Mouse (Mus musculus): ENCODE results near the gene Spaar.
A peak's percentile ranks its signal among the peaks of the same experiment; 100 is the strongest.
"Not testable (repeated sequence)": the region's sequence is repeated elsewhere in the genome, so short reads cannot be mapped to it uniquely, and the experiment has no call there.

The Spaar gene

GRCm38 (mm10) chr4:43728576-43728954 lies 1.3 kb upstream of the Spaar start:
- DNase-seq (ENCODE audit: low spot score in 2 of 2) = no peak

- no peak for DNase-seq (ENCODE audit: low spot score in 2 of 2)
These were observed 708 bp upstream of the Spaar start for GRCm38 (mm10) chr4:43729126-43729525.

DNA sequence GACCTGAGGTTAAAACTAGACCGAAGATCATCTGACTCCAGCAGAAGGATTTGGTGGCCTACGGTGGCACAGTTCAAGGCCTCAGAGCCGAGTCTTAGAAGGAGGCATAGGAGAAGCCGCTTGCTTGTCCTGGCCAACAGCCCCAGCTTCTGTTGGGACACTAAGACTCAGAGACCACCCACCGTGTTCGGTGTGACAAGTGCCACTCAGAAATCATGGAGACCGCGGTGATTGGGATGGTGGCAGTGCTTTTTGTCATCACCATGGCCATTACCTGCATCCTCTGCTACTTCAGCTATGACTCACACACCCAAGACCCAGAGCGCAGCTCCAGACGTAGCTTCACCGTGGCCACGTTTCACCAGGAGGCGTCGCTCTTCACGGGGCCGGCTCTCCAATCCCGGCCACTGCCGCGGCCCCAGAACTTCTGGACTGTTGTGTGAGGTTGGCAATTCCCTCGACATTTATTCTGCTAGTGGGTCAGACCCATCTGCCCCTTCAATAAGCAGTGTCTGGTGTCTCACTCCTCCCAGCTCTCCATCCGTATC lies 990 bp downstream of the Spaar start:
- DNase-seq (ENCODE audit: low spot score in 2 of 2) = no peak

DNA sequence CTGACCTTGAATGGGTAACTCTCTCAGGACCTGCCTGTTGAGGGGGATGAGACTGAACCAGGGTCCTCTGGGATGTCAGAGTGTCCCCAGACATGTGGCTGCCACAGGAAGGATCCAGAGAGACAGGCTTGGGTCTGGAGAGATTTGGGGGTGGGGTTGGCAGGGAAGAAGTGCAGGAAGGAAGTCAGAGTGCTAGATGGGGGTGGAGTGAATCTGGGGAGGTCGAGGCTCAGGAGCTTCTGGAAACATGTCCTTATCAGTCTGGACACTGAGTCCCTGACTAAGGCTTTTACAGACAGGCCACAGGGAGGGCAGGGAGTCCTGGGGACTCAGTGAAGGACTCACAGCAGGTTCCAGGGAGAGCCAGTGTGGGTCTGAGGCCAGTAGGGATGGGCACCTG lies 2.3 kb downstream of the Spaar start:
- DNase-seq (ENCODE audit: low spot score in 2 of 2) = no peak

DNA sequence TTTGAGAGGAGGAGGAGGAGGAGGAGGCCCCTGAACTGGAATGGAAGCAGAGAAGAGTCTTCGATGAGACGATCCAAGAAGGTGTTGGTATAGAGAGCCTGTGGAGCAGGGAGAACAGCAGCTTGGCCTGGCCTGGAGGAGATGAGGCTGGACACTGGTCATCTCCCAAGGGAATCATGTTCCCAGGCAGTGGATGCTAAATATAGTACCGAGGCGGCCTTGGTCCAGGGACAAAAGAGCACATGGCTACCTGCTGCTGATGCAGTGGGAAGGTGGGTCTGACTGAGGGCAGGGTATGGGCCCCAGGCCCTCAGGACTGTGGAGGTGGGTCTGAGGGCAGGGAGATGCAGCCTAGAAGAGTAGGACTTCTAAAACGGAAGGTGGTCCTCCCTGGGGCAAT lies 3.4 kb downstream of the Spaar start:
- no peak for DNase-seq (ENCODE audit: low spot score in 2 of 2)

DNA sequence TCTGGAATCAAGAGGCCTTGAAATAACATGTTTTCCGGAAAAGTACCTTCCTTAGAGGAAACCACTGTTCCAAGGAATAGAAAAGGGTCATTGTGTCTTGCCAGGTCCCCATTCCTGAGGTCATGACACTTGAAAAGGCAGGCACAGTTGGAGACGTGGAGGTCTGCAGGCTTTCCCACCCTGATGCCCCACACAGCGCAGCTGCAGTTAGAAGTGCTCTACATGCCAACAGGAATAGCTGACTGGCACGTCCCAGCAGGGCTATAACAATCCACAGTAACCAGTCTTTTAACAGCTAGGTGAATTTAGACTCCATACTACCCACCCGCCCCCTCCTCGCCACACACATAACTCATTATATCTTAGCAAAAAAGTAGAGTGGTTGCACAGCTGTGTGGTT lies 7.3 kb downstream of the Spaar start:
- DNase-seq (ENCODE audit: low spot score in 2 of 2) = no peak

DNA sequence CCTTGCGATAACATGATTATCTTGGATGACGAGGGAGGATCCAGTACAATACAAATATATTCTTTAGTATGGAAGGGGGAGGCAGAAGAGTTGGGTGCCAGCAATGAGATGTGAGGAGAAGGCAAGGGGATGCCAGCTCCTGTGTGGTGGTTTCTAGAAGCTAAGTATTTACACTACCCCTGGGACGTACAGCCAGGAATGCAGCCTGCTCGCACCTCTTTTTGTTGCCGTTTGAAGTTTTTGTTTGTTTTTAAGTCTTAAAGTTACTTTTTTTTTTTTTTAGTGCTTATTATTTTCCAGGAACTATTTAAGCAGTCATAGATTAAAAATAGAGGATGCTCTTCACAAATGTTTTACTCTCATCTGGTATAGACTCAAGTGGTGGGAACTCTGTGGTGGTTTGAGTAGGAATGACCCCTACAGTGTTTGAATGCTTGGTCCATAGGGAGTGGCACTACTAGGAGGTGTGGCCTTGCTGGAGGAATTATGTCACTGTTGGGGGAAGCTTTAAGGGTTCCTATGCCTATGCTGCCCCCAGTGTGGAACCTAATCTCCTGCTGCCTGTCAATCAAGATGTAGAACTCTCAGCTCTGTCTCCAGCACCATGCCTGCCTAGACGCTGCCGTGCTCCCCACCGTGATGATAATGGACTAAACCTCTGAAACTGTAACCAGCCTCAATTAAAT lies 9.3 kb downstream of the Spaar start:
- no peak for DNase-seq (ENCODE audit: low spot score in 2 of 2)

DNA sequence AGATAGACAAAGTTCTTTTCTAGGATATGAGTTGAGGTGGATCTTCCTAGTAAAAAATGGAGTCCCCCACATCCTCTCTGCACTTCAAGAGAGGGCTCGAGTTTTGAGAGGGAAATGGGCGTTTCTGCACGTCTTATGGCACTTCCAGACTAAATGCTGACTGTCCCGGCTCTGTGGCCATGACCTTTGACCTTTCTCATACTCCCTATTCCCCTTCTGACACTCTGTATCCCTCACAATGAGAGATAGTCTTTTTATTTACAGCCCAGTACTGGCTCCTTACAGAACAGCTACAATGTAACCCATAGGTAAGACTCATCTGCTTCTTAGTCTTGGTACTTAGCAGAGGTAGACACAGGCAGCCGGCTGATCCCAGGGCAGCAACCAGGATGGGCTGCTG lies 11.7 kb downstream of the Spaar start:
- DNase-seq (ENCODE audit: low spot score in 2 of 2) = no peak

DNA sequence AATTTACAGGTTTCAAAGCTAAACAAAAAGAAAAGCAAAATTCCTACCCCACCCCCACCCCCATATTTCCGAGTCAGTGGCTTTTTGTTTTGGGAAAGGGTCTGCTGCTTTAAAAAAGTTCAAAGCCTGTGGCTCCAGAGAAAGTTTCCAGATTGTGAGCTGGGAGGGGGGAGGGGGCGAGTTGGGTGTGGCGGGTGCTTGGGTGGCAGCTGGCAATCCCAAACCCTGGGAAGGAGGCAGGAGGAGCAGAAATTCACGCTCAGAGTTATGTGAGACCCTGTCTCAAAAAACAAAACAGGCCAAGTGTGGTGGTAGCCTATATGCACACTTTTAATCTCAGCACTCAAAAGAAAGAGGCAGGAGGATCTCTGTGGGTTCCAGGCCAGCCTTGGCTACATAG lies 12.8 kb downstream of the Spaar start:
- no peak for DNase-seq (ENCODE audit: low spot score in 2 of 2)

GRCm38 (mm10) chr4:43743099-43743498 lies 13.3 kb downstream of the Spaar start:
- no peak for DNase-seq (ENCODE audit: low spot score in 2 of 2)

DNA sequence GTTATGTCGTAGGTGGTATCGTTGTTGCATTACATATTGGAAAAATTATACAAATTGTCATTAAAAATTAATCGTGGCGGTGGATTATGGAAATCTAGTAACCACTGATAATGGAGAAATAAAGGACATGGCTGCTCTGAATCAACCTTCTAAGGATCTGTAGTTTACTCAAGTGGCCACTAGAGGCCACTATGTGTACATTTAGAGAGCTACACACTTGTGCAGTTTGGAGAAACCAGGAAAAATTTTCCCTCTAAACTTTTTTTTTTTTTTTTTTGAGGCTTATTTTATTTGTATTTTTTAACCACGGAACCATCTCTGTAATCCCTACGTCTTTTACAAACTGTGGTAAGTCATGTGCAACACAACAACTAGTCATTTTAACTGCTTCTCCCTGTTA lies 15.4 kb downstream of the Spaar start:
- no peak for DNase-seq (ENCODE audit: low spot score in 2 of 2)

DNA sequence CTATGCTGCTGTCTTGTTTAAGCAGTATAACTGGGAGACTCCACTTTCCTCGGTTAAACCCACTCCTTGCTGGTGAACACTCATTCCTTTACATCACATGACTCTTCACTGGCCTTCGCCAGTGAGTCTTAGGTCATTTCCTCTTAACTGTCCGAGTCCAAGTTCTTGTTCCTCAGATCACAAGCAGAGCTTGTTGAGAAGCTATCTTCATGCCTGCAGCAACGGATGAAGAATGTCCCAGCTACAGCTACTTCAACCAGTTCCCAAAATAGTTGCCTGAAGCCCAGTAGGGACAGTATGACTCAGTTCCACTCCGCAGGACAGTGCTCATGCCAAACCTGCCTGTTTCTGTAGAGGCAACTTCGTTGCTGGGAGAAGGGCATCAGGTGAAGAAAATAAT lies 27.4 kb downstream of the Spaar start:
- DNase-seq (ENCODE audit: low spot score in 2 of 2) = no peak

DNA sequence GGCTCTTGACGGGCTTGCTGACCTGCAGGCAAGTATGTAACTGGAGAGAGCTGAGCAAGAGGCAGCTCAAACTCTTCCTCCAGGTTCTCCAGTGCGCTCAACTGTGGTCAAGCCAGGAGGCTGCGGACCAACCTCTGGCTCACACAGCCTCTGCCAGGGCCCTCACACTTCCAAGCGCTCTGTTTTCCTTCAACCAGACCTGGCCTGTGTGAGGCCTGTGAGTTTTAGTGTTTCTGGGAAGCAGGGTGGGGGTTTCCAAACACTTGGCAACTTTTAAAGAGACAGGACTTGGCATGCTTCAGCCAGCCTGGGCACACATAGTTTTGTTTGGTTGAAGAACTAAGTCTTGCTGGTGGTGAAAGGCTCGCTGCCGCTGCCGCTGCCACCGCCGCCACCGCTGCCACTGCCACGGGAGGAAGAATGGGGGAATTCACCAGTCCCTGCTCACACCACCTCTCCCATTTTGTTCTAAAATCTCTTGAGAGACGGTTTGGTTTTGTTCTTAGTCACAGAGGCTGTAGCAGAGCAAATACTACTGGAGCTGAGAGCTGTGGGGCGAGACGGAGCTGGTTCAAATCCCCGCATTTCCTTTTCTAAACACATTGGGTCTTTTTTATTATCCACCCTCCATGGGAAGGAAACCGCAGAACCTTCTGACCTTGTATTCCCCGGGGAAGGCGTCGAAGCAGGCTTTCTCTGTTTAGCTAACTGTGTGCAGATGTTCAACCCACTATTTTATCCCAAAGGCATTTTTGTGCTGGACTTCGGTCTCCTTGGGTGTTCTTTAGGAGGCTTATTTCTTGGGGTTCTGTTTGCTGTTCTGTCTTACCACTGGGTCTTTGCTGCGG lies 30.0 kb downstream of the Spaar start:
- no peak for DNase-seq (ENCODE audit: low spot score in 2 of 2)

- no peak for DNase-seq (ENCODE audit: low spot score in 2 of 2)
These were observed 30.6 kb downstream of the Spaar start for GRCm38 (mm10) chr4:43760460-43760859.

DNA sequence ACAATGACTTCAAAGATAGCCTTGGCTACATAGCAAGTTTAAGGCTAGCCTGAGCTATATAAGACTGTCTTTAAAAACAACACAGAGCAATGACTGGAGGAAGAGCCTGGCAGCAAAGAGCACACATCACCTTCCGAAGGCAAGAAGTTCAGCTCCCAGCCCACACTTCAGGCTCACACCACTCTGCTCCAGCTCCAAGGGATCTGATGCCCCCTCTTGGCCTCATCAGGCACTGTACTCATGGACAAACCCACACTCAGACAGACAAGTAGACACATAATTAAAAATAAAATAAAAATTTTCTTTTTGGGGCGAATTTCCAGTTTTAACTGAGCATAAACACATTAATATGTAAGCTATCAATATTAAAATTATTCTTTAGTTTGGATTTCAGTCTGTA lies 31.5 kb downstream of the Spaar start:
- no peak for DNase-seq (ENCODE audit: low spot score in 2 of 2)

GRCm38 (mm10) chr4:43763410-43763809 lies 33.6 kb downstream of the Spaar start:
- peak; percentile 40 to 46 for DNase-seq (ENCODE audit: low spot score in 2 of 2)

GRCm38 (mm10) chr4:43768341-43768740 lies 38.5 kb downstream of the Spaar start:
- no peak for DNase-seq (ENCODE audit: low spot score in 2 of 2)

GRCm38 (mm10) chr4:43769374-43769773 lies 39.5 kb downstream of the Spaar start:
- no peak for DNase-seq (ENCODE audit: low spot score in 2 of 2)

GRCm38 (mm10) chr4:43770909-43771308 lies 41.1 kb downstream of the Spaar start, which contains the start of gene Olfr159:
Olfr159 (minus strand) TSS chr4:43771009.
- no peak for DNase-seq (ENCODE audit: low spot score in 2 of 2)

GRCm38 (mm10) chr4:43771626-43772025 lies 41.8 kb downstream of the Spaar start:
- DNase-seq (ENCODE audit: low spot score in 2 of 2) = no peak

GRCm38 (mm10) chr4:43772304-43772703 lies 42.5 kb downstream of the Spaar start:
- DNase-seq (ENCODE audit: low spot score in 2 of 2) = no peak

- no peak for DNase-seq (ENCODE audit: low spot score in 2 of 2)
These were observed 65.5 kb downstream of the Spaar start for GRCm38 (mm10) chr4:43795296-43795695.

DNA sequence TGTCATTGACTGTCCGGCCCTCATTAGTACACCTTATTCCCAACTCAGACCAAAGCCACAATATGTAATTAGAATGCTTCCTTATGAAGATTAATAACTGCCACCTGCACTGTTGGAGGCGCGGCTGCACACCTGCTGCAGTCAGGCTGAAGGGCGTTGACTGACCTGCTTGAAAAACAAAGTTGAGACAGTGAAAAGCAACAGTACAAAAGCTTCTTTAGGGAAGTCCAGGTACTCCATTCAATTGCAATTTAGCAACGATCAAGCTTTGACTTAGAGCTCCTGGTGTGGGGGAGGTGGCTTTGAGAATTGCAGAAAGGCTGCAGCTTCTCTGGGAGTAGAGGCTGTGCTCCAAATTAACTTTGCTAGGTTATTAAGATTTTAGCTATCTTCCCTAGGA lies 66.0 kb downstream of the Spaar start:
- DNase-seq (ENCODE audit: low spot score in 2 of 2) = not testable (repeated sequence)
